Mouse (Mus musculus) hindbrain, embryonic 13.5 days (tissue): ENCODE data around the gene Dqx1. TPM values are rescaled to one million over a fixed set of nuclear protein-coding genes. Genes with fewer than 3 reads are reported as not detected.

Source experiments
- ATAC-seq: fragments of 200-750 bp; cut with Nextera tagmentation; 2 replicates; pipeline ENCODE4 v1.8.0; 2017; ENCODE audit warnings: moderate TSS enrichment; ENCODE audit not compliant: low FRiP score
- H3K27ac ChIP-seq: fragments of 300-500 bp; sonication (generic); 2 replicates; pipeline ENCODE4 v1.5.1; 2015; ENCODE audit warnings: inconsistent platforms, mild to moderate bottlenecking, moderate library complexity
- H3K27me3 ChIP-seq: fragments of 300-500 bp; sonication (generic); 2 replicates; pipeline ENCODE4 v1.6.1; 2015; ENCODE audit warnings: mild to moderate bottlenecking, inconsistent platforms
- H3K36me3 ChIP-seq: fragments of 300-500 bp; sonication (generic); 2 replicates; pipeline ENCODE4 v1.6.1; 2015; ENCODE audit warnings: mild to moderate bottlenecking, inconsistent platforms
- H3K4me1 ChIP-seq: fragments of 300-500 bp; sonication (generic); replicated peaks from 2 replicates; pipeline ENCODE4 v1.6.1; 2015; ENCODE audit warnings: inconsistent platforms
- H3K4me2 ChIP-seq: fragments of 300-500 bp; sonication (generic); 2 replicates; pipeline ENCODE4 v1.6.1; 2015; ENCODE audit warnings: inconsistent platforms, mild to moderate bottlenecking, moderate library complexity
- H3K4me3 ChIP-seq: fragments of 300-500 bp; sonication (generic); 2 replicates; pipeline ENCODE4 v1.5.1; 2015; ENCODE audit warnings: mild to moderate bottlenecking, inconsistent platforms
- H3K9ac ChIP-seq: fragments of 300-500 bp; sonication (generic); 2 replicates; pipeline ENCODE4 v1.6.1; 2015; ENCODE audit warnings: mild to moderate bottlenecking, inconsistent platforms
- H3K9me3 ChIP-seq: fragments of 300-500 bp; sonication (generic); 2 replicates; pipeline ENCODE4 v1.6.1; 2016; ENCODE audit warnings: inconsistent platforms
- WGBS: fragments of 180-500 bp; shearing (Covaris S2); methylation state at CpG from one replicate; pipeline ENCODE4 v1.1.7; 2015; 5-methylcytosine and 5-hydroxymethylcytosine counted together
- polyA plus RNA-seq: library from polyadenylated mRNA; unstranded; fragments of >200 nt; fragmentation: Nextera tagmentation; extraction: Ambion mirVana; gene quantifications from 2 replicates; pipeline ENCODE4 v1.2.1, GENCODE M21; 2015

Gene Dqx1
- polyA plus RNA-seq, 1 experiment from 2014 or later = 0.81 TPM

DNA sequence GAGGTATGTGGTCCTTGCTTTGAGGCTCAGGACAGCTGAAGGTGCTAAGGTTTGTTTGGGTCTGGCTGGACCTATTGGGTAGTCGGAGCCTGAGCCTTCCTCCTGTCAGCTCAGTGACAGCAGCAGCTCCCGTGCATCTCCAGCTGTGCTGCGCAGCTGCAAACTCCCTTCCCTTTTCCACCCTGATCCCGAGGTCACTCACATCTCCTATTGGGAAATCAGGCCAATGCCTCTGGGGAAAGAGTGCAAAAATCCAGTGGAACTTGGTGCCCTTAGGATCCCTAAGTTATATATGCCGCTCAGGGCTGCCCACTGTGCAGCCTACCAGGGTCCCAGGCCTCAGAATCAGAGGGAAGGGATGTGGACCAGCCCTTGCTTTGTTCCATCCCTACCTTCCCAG is 25.9 kb downstream of the Dqx1 start:
- H3K4me1 ChIP-seq = peaks cover 31% of the 10 kb centered on the region
- no peak overlapping the region for H3K4me3 ChIP-seq
- 13% methylated on average over 5 of the region's 5 CpGs for WGBS
- no peak overlapping the region for H3K4me2 ChIP-seq
- H3K36me3 ChIP-seq = peaks cover 23% of the 10 kb centered on the region
- no peak for ATAC-seq
- H3K27ac ChIP-seq = no peak overlapping the region
- H3K9me3 ChIP-seq = no peaks in the 10 kb centered on the region
- no peak overlapping the region; the same call in 1 of the 2 replicates for H3K9ac ChIP-seq
- H3K27me3 ChIP-seq = peaks cover 68% of the 10 kb centered on the region

DNA sequence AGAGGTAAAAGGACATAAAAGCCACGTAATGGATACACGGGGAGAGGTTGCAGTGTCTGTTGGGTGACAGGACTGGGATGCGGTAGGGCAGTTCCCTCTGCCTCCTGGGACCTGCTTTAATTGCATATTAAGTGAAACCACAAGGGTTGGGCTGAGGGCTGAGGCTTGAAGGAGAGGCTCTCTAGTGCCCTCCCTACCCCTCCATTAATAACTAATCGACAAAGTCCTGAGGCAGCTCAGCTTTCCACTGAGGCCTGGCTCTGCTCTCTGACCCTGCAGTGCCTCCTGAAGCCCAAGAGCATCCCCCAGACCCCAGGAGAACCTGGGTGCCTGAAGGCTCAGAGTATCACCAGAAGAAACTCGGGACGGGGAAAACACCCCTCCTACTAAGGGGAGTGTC is 26.8 kb downstream of the Dqx1 start:
- no peak overlapping the region for H3K4me2 ChIP-seq
- peaks cover 78% of the 10 kb centered on the region for H3K27me3 ChIP-seq
- H3K9me3 ChIP-seq = no peaks in the 10 kb centered on the region
- H3K9ac ChIP-seq = no peak overlapping the region
- WGBS = 5% methylated on average over 6 of the region's 6 CpGs
- ATAC-seq = no peak
- no peak overlapping the region for H3K4me3 ChIP-seq
- no peak overlapping the region for H3K27ac ChIP-seq
- peaks cover 23% of the 10 kb centered on the region for H3K36me3 ChIP-seq
- peaks cover 23% of the 10 kb centered on the region for H3K4me1 ChIP-seq

DNA sequence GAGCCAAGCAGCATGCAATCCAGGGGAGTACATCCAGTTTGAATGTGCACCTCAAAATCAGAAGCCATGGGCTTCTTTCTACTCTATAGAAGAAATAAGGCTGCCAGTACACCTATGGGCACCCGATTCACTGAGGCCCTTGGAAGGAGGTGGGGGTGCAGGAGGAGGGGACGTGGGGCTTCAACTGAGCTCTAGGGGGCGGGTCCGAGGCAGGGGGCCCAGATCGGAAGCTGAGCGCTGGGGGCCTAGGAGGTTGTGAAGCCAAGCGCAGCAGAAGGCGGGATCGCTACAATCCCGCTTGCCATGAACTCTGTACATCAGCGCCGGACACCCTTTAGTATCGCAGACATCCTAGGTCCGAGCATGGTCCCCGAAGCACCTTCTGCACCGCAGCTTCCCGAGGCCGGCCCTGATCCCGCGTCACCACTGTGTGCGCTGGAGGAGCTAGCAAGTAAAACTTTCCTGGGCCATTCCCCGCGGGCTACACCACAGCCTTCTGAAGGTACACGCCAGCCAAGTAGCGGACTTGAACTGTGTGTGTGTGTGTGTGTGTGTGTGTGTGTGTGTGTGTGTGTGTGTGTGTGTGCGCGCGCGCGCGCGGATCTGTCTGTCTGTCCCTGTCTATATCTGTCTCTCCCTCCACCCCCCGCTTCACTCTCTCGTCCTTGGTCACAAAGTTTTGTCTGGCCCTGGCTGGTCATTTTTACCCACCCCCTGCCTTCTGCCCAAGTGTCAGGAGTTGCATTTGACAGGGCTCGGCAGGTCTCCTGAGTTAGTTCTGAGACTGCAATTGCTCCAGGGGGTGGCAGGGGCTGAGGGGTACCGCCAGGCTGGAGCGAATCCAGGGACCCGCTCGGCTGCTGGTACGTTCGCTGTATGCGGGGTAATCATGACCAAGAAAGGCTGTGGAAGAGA is 28.7 kb downstream of the Dqx1 start, which contains the start of gene Lbx2:
TSS of gene Lbx2 (plus strand) at position 247 of the 915 bp plus-strand sequence.
- WGBS = 4% methylated on average over 35 of the region's 42 CpGs
- Histone ChIP-seq H3K9me3 (no peaks in the 10 kb centered on the region), H3K4me3 (peak within 1 kb of the TSS; percentile 17; the same call in 1 of the 2 replicates), H3K27me3 (peaks cover 97% of the 10 kb centered on the region), H3K36me3 (peaks cover 11% of the 10 kb centered on the region), H3K4me1 (peaks cover 14% of the 10 kb centered on the region), H3K4me2 (no peak within 1 kb of the TSS; the same call in 1 of the 2 replicates), H3K9ac (no peak within 1 kb of the TSS), H3K27ac (no peak within 1 kb of the TSS)
- ATAC-seq = no peak

DNA sequence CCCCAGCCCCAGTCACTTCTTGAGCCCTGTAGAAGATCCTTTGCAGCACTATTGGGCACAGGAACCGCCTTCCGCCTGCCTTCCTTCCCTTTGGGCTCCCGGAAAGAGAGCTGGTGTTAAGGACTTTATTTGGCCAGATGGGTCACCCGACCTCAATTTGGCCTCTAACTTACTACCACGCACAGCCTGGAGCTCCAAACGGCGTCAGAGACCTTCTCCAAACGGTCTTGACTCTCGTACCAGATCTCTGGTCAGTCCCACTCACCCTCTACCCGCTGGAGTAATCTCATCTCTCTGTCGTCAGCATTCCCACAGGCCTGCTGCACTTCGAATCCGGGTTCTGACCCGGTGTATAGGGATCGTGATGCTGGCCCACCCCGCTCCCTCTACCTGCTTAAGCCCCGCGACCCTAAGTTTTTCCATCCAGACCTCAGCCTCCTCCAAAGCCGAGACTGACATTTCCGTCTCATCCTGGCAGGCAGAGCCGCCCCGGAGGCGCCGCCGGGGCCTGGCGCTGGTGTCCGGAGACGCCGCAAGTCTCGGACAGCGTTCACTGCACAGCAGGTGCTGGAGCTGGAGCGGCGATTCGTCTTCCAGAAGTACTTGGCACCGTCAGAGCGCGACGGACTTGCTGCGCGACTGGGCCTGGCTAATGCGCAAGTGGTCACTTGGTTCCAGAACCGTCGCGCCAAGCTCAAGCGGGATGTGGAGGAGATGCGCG is 29.7 kb downstream of the Dqx1 start:
- H3K4me2 ChIP-seq = peak overlapping the region; percentile 35
- no peaks in the 10 kb centered on the region for H3K9me3 ChIP-seq
- H3K27me3 ChIP-seq = peaks cover 98% of the 10 kb centered on the region
- H3K27ac ChIP-seq = no peak overlapping the region
- H3K4me3 ChIP-seq = peak overlapping the region; percentile 17
- H3K9ac ChIP-seq = 0 out of 2 replicates have a peak overlapping the region, but pooled peaks have one; percentile 55
- 1% methylated on average over 47 of the region's 47 CpGs for WGBS
- no peak for ATAC-seq
- peaks cover 3% of the 10 kb centered on the region for H3K36me3 ChIP-seq
- H3K4me1 ChIP-seq = peaks cover 14% of the 10 kb centered on the region

DNA sequence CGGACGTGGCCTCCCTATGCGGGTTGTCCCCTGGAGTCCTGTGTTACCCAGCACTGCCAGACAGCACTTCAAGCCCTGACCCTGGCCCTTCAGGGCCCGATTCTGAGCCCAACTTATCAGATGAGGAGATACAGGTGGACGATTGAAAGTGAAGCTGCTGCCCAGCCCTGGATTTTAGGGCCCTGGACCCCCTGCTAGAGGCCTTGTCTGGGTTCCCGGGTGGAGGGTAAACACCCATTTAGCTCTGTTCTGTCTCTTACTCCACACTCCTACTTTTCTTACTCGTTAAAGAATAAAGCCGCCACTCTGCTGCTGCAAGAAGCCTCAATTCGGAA is 30.2 kb downstream of the Dqx1 start:
- Histone ChIP-seq H3K9ac (0 out of 2 replicates have a peak overlapping the region, but pooled peaks have one; percentile 55), H3K27ac (no peak overlapping the region), H3K27me3 (peaks cover 98% of the 10 kb centered on the region), H3K4me3 (no peak overlapping the region), H3K36me3 (no peaks in the 10 kb centered on the region), H3K4me2 (peak overlapping the region; percentile 35; the same call in 1 of the 2 replicates), H3K9me3 (no peaks in the 10 kb centered on the region), H3K4me1 (peaks cover 14% of the 10 kb centered on the region)
- ATAC-seq = no peak
- WGBS = 4% methylated on average over 9 of the region's 9 CpGs

DNA sequence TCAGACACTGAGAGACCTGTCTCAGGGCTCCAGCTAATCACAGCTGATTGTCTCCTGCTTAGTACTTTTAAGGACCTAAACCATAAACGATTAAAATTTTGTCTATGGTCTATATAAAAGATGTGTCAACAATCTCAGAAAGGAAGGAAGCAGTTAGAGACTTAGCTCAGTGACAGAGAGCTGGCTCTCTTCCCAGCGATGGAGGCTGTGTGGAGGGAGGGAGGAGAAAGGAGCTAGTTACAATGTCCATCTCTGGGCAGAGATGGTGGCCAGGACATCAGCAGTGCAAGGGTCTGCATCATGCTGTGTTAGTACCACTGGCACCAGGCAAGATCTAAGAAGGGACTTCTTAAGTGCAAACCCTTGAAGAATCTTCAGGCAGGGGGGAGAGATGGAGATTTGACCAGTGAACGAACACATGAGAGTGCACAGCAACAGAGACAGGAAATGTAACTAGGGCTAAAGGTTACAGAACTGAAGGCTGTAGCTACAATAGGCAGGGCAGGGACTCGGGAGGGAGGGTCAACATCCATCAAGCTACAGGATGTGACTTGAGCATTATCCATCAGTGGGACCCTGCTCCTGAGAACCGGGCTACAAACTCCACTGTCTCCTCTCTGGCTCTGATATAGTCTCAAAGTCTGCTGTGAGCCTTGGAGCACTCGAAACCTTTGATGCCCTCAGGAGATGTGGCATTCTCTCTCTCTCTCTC is 34.9 kb downstream of the Dqx1 start:
- Histone ChIP-seq H3K4me3 (no peak overlapping the region), H3K9me3 (no peaks in the 10 kb centered on the region)

DNA sequence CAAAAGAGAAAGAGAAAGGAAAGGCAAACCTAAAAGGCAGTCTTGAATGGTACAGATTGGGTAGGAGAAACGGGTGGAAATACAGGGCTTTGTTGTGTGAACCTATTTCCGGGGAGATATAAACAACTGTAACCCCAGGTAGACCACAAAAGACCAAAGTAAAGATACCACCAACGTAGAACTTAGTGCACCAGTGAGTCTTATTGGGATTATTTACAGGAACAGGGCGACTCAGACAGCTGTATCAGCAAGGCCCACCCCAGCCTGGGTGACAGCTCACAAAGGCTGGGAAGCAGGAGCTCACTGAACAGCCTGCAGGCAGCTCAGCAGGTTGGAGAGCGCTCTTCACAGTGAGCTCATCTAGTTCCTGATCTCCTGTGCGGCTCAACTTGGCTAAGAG is 38.3 kb downstream of the Dqx1 start:
- no peak overlapping the region for H3K4me2 ChIP-seq
- H3K4me3 ChIP-seq = no peak overlapping the region
- no peaks in the 10 kb centered on the region for H3K9me3 ChIP-seq
- peaks cover 35% of the 10 kb centered on the region for H3K27me3 ChIP-seq
- 44% methylated on average over 6 of the region's 6 CpGs for WGBS
- no peak overlapping the region for H3K9ac ChIP-seq
- H3K36me3 ChIP-seq = no peaks in the 10 kb centered on the region
- 0 out of 2 replicates have a peak, but pooled peaks cover 3% of the 10 kb centered on the region for H3K4me1 ChIP-seq
- H3K27ac ChIP-seq = no peak overlapping the region
- ATAC-seq = no peak

More for the DNA sequence above, 34.9 kb downstream of the Dqx1 start:
- WGBS = 43% methylated on average over 6 of the region's 6 CpGs
- Histone ChIP-seq H3K27me3 (peaks cover 69% of the 10 kb centered on the region), H3K9ac (no peak overlapping the region), H3K4me1 (peaks cover 4% of the 10 kb centered on the region), H3K4me2 (no peak overlapping the region), H3K27ac (no peak overlapping the region), H3K36me3 (no peaks in the 10 kb centered on the region)
- no peak for ATAC-seq

DNA sequence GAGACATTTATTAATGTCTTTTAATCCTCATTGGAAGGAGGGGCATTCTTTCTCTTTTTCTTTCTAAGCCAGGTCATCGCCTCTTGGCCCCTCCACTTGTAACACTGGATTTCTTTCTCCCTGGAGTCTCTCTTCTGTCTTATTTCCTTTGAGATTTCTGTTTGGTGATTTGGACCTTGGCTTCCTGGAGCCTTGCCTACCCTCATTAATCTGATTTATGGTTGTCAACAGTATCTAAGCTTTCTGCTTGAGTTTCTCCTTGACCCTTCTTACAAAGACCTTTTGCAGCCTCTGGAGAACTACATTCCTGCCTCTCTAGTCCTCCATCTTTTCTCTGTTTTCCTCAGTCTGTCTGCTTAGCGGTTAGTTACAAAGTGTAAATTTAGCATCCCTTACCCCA is 40.8 kb downstream of the Dqx1 start:
- Histone ChIP-seq H3K4me1 (peaks cover 20% of the 10 kb centered on the region), H3K9me3 (no peaks in the 10 kb centered on the region), H3K4me3 (no peak overlapping the region), H3K36me3 (no peaks in the 10 kb centered on the region), H3K27me3 (peaks cover 15% of the 10 kb centered on the region), H3K4me2 (no peak overlapping the region), H3K9ac (no peak overlapping the region), H3K27ac (no peak overlapping the region)
- WGBS = 81% methylated on average over 2 of the region's 2 CpGs
- no peak for ATAC-seq

DNA sequence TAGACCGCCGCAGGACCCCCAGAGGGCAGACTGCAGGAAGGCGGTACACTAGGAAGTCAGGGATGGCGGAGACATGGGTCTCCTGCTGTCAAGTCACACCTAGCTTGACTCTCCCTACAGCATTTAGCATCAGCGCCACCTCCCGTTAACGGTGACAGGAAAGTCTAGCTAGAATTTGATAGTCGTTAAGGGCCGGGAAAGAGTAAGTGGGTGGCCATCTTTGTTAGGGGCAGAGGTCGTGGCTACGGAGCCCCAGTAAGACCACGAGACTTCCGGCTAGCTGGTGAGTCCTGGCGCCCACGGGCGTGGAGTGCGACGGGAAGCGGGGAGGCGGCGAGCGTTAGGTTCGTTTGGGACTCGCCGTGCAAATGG is 43.7 kb downstream of the Dqx1 start, which contains the start of the genes Ccdc142 and Gm42688:
TSS of gene Ccdc142 (plus strand) at position 286 of the 372 bp plus-strand sequence.
TSS of gene Gm42688 (plus strand) at position 302 of the 372 bp plus-strand sequence.
- Histone ChIP-seq H3K4me1 (peaks cover 23% of the 10 kb centered on the region), H3K9ac (peak within 1 kb of the TSS; percentile 92), H3K36me3 (peaks cover 9% of the 10 kb centered on the region; the same call in 1 of the 2 replicates), H3K27ac (peak within 1 kb of the TSS; percentile 90), H3K27me3 (peaks cover 4% of the 10 kb centered on the region; the same call in 1 of the 2 replicates), H3K4me3 (peak within 1 kb of the TSS; percentile 80), H3K9me3 (no peaks in the 10 kb centered on the region), H3K4me2 (peak within 1 kb of the TSS; percentile 98)
- WGBS = 0% methylated on average over 25 of the region's 25 CpGs
- peak; percentile 93 for ATAC-seq

DNA sequence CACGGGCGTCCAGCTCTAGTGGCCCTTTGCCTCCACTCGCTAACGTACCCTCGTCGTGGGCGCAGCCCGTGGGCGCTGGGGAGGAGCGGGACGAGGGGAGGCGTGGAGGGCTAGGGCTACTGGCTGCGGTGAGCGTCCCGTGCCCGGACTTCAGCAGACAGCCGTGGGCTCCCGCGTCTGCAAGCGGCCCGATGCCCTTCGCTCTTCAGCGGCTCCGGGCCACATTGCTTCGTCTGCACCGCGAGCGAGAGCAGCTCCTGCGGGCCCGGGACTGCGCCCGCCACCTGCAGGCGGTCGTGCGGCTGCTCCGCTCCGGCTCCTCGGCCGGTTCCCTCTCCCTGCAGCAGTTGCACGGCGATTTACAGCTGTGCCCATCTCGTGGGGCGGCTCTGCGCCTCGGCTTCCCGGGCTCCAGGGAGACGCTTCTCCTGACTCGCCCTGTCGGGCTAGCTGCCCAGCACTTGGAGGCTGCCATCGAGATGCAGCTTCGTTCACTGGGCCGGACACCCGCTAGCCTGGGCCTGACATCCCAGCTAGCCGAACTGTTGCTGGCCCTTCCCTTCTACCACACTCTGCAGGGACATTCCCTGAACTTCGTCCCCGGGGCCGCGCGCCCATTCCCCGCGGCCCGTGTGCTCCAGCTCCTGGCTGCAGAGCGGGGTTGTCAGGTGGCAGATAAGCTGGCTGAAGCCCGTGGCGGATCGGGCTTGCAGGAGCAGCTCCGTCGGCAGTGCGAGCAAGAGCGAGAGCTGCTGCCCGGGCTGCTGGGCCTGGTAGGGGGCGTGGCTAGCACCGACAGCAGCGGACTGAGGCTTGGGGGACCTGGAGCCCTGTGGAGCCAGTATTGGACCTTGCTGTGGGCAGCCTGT is 44.3 kb downstream of the Dqx1 start:
- peaks cover 13% of the 10 kb centered on the region for H3K36me3 ChIP-seq
- H3K27ac ChIP-seq = peak overlapping the region; percentile 90
- H3K4me2 ChIP-seq = peak overlapping the region; percentile 98
- peaks cover 3% of the 10 kb centered on the region; the same call in 1 of the 2 replicates for H3K27me3 ChIP-seq
- ATAC-seq = peak; percentile 80
- H3K9me3 ChIP-seq = no peaks in the 10 kb centered on the region
- peaks cover 23% of the 10 kb centered on the region for H3K4me1 ChIP-seq
- 1% methylated on average over 64 of the region's 74 CpGs for WGBS
- H3K4me3 ChIP-seq = peak overlapping the region; percentile 80
- H3K9ac ChIP-seq = peak overlapping the region; percentile 92

DNA sequence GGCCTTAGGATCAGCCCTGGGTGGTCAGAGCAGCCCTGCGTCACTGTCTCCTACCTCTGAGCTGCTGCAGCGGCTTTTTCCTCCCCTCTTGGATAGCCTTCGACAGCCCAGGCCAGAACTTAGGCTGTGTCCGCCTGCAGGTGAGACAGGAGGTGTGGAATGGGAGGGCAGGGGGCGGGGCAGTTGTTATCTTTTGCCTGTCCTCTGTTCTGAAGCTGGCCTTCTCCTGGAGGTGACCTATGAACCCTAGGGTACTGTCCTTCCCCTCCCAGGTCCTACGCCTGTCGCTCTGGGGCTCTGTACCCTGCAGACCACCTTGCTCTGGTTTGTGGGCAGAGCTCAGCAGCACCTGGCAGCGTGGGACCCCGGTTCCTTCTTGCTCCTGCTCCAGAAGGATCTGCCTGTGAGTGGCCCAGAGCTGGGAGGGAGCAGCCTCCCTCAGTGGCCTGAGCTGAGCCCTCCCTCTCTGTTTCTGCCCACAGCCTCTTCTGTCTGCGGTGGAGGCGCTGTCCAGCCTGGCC is 45.5 kb downstream of the Dqx1 start:
- H3K4me1 ChIP-seq = peaks cover 32% of the 10 kb centered on the region
- H3K9ac ChIP-seq = peak overlapping the region; percentile 92
- peak overlapping the region; percentile 80 for H3K4me3 ChIP-seq
- WGBS = 43% methylated on average over 11 of the region's 11 CpGs
- H3K9me3 ChIP-seq = no peaks in the 10 kb centered on the region
- ATAC-seq = no peak
- H3K27ac ChIP-seq = no peak overlapping the region
- H3K27me3 ChIP-seq = peaks cover 3% of the 10 kb centered on the region; the same call in 1 of the 2 replicates
- H3K4me2 ChIP-seq = peak overlapping the region; percentile 98
- peaks cover 19% of the 10 kb centered on the region for H3K36me3 ChIP-seq
